Mouse (Mus musculus) 3134 (cell line): ENCODE data around the gene Pxn.
"Not testable (repeated sequence)": the region's sequence is repeated elsewhere in the genome, so short reads cannot be mapped to it uniquely, and the experiment has no call there.

Source experiments
- DNase-seq: peaks from one replicate; pipeline ENCODE4 v3.0.0-alpha.2; 2011; ENCODE audit warnings: low spot score; ENCODE audit not compliant: insufficient read length; ENCODE audit errors: extremely low read depth

Pxn gene

DNA sequence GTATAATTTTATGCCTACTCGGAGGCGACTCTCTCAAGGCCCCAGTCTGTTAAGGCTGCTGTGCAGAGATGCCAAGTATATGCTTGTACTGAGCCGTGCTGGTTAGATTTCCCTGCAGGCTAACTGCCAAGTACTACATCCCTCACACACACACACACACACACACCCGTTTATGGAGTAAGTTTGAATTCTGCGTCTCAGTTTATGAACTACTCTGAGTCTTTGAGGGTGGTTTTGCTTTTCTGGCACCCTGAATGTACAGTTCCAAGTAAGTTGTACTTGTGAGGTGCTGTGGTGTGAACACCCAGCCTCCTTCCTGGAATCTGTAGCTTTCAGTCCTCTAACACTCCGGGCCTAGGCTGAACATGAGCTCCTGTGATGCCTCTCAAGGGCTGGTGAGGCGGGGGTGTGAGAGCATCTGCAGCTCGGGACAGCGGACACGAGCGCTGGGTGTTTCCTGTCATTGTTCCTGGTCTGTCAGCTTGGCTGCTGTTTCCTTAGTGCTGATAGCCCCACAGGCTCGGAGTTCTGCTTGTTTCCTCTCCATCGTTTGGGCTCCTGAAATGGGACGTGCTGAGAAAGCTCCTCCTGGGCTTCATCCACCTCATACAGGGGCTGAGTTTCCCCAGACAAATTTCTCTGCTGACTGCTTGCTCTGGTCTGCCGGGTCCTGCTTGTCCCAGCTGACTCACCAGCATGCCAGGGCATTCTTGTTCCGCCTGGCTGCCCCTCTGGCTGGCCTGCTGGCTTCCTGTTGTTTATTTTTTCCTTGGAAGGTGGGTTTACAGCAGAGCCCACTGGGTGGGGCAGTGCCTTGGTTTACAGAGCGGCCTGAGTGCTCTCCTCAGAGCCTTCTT, 66.4 kb downstream of the Pxn start:
- DNase-seq: peak; percentile 68

DNA sequence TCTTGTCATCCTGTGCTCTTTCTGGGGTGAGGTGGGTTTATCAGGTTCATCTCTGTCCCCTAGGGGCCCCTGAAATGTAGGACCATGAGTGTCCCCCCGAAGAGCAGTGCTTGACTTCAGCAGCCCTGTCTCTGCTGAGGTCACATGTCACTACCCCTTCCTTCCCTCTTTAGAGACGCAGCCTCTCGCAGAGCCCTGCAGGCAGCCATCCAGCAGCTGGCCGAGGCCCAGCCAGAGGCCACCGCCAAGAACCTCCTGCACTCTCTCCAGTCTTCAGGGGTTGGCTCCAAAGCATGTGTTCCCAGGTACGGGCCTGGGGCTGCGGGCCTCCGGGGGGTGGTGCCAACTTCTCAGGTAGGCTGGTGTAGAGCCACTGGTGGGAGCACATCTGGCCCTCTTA, 68.5 kb downstream of the Pxn start:
- DNase-seq: no peak

GRCm38 (mm10) chr5:115577686-115578085, 71.2 kb downstream of the Pxn start:
- DNase-seq: not testable (repeated sequence)

GRCm38 (mm10) chr5:115578922-115579321, 72.4 kb downstream of the Pxn start:
- DNase-seq: no peak

GRCm38 (mm10) chr5:115579363-115579762, 72.9 kb downstream of the Pxn start:
- DNase-seq: no peak

GRCm38 (mm10) chr5:115580229-115581001, 73.9 kb downstream of the Pxn start:
- no peak for DNase-seq

GRCm38 (mm10) chr5:115581662-115582061, 75.2 kb downstream of the Pxn start:
- DNase-seq: no peak

DNA sequence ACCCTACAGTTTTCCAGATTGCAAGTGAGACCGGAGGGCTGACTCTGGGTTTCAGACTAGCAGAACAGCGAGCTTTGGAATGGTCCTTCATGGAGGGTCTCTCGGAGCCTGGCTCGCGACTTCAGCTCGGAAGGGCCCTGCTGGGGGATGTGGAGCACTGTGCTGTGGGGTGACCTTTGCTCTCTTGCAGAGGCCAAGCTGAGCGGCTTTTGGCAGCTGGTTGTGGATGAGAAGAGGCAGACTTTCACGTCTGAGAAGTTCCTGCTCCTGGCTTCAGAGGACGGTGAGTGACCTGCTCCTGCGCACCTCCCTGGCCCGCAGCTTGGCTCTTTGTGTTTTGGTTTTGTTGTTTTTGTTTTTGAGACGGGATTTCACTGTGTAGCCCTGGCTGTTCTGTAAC, 79.1 kb downstream of the Pxn start:
- no peak for DNase-seq

DNA sequence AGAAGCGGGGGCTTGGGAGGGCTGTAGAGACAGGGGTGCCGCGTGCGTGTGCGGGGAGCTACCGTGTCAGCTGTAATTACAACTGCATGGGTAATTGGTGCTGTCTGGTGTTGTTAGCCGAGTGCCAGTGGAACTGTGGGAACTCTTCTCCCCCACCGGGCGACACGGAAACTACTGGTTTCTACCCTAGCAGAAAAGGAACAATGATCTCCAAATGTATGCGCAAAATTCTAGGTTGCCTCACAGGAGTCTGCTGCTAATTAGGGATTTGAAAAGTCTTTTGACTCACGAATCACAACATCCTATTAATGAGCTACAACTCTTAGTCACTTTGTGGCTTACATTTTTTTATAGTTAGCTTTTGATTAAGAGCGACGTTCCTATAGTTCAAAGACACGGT, 79.7 kb downstream of the Pxn start:
- no peak for DNase-seq

DNA sequence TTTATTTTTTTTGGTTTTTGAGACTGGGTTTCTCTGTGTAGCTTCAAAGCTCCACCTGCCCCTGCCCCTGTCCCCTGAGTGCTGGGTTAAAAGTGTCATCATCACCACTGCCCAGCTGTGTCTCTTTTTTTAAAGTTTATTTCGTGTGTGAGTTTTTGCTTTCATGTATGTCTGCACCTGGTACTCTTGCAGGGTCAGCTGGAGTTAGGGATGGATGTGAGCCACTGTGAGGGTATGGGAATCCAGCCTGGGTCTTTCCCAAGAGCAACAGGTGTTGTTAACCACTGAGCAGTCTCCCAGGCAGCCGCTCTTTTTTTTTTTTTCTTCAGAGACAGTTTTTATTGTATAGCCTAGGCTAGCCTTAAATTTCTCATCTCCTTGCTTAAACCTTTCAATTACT, 80.3 kb downstream of the Pxn start:
- no peak for DNase-seq

DNA sequence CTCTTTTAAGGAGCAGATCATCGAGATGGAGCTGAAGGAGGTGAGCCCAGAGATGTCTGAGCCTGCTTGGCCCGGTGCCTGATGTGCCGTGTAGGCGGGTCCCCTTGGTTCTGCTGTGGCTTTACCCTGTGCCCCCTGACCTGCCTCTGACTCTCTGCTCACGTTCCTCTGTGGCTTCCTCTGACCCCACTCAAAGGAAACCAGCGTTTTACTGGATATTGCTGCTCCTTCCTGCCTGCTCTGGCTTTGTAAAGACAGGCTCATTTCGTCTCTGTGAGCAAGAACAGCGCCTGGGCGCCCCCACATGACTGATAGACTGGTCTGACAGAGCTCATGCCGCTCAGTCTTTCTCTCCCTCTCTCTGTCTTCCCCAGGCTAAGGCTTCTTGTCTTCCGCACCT, 84.6 kb downstream of the Pxn start:
- no peak for DNase-seq

DNA sequence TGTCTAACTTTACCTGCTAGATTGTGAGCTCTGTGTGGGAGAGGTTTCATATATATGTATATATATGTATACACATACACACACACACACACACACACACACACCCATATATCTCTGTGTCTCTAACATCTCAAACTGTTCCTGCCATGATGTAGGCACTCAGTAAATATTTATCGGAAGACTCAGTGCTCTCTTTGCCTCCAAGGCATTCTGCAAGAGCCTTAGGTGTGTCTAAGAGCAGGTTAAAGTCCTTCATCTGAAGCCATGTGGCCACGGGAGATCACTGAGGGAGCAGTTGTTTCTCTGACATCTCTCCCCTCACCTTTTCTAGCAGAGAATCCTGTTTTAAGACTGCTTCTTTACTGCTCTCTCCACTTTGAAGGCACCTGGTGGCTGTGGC, 85.0 kb downstream of the Pxn start:
- DNase-seq: no peak

DNA sequence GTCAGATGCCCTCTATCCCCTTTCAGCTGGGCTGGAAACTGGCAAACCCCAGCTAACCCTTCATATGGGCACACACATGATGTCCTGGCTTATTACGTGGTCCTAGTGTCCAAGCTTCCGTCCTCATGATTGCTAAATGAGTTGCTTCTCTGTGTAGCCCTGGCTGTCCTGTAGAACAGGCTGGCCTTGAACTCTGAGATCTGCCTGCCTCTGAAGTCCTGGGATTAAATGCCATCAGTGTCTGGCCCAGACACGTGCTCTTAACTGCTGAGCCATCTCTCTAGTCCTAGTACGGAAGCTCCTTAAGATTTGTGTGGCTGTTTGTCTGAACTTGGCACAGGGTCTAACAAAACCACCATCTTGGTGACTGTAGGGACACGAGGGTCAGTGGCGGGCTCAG, 97.1 kb downstream of the Pxn start:
- DNase-seq: no peak
